Mouse (Mus musculus): Measurements from ENCODE around the gene Misp.

The Misp gene

GRCm38 (mm10) chr10:79824413-79824812, 3.6 kb downstream of the Misp start:
- DNase-seq, result no peak

GRCm38 (mm10) chr10:79831583-79831982, 10.8 kb downstream of the Misp start:
- DNase-seq, result no peak

GRCm38 (mm10) chr10:79832026-79832785, 11.4 kb downstream of the Misp start:
- peak; percentile 52 for DNase-seq

- no peak for DNase-seq
Measured at GRCm38 (mm10) chr10:79832786-79833181, 12.0 kb downstream of the Misp start.

GRCm38 (mm10) chr10:79834769-79835398, 14.1 kb downstream of the Misp start:
- peak; percentile 87 for DNase-seq

GRCm38 (mm10) chr10:79836918-79837317, 16.1 kb downstream of the Misp start:
- no peak for DNase-seq

GRCm38 (mm10) chr10:79838151-79838550, 17.4 kb downstream of the Misp start:
- no peak for DNase-seq

- no peak for DNase-seq
Measured at GRCm38 (mm10) chr10:79840091-79840490, 19.3 kb downstream of the Misp start.

GRCm38 (mm10) chr10:79840644-79841551, 20.1 kb downstream of the Misp start:
- DNase-seq, result peak; percentile 51

- DNase-seq, result no peak
Measured at GRCm38 (mm10) chr10:79842322-79842721, 21.5 kb downstream of the Misp start.

GRCm38 (mm10) chr10:79843476-79843875, 22.7 kb downstream of the Misp start:
- DNase-seq, result no peak

- DNase-seq, result no peak
Measured at GRCm38 (mm10) chr10:79846553-79846952, 25.8 kb downstream of the Misp start.

- DNase-seq, result peak; percentile 66
Measured at GRCm38 (mm10) chr10:79849941-79850628, 29.3 kb downstream of the Misp start.

GRCm38 (mm10) chr10:79851653-79852052, 30.9 kb downstream of the Misp start:
- no peak for DNase-seq

GRCm38 (mm10) chr10:79852107-79852789, 31.5 kb downstream of the Misp start:
- DNase-seq, result peak; percentile 54

GRCm38 (mm10) chr10:79852827-79853226, 32.0 kb downstream of the Misp start:
- DNase-seq, result peak; percentile 16

- peak; percentile 73 for DNase-seq
Measured at GRCm38 (mm10) chr10:79853392-79853791, 32.6 kb downstream of the Misp start.

- peak; percentile 99 for DNase-seq
Measured at GRCm38 (mm10) chr10:79853860-79854795, 33.3 kb downstream of the Misp start, which contains the start of gene Ptbp1. Ptbp1 (plus strand) TSS chr10:79854427.

- peak; percentile 89 for DNase-seq
Measured at GRCm38 (mm10) chr10:79854801-79855541, 34.2 kb downstream of the Misp start.

GRCm38 (mm10) chr10:79855558-79856184, 34.9 kb downstream of the Misp start:
- peak; percentile 47 for DNase-seq

All from thymus, postnatal 14 days (tissue).